Mouse (Mus musculus) left cerebral cortex, postnatal 14 days (tissue): Measurements from ENCODE around the gene Sarnp. TPM values are rescaled to one million over a fixed set of nuclear protein-coding genes. Genes with fewer than 3 reads are reported as not detected.

Source experiments
- DNase-seq, 2 experiments: peaks; one replicate each; pipeline ENCODE4 v3.0.0; 2021 to 2022; ENCODE audit warnings: low spot score in 2 of 2, mixed read lengths in 1 of 2
- intact Hi-C: fragments of 180-260 bp; cut with DNase I; formaldehyde crosslinking; loops from one replicate; pipeline ENCODE4 v1.15.1; 2025
- long read RNA-seq, 2 experiments: library from polyadenylated mRNA; stranded (forward); transcript quantifications; one replicate each; pipeline ENCODE4 v2.0.0; 2021
- total RNA-seq, 2 experiments: library from RNA; stranded (reverse); gene quantifications; 2 replicates each; pipeline ENCODE4 v1.2.3; 2021

Sarnp gene
- total RNA-seq, result 10 to 100 TPM; 38.9 to 41.7 TPM
- long read RNA-seq, experiment 1, transcript Sarnp-201 (11 exons, 918 nt), result major isoform, 35 of 97 reads
- long read RNA-seq, experiment 1, partial matches to known transcripts, result 1 of 97 reads
- long read RNA-seq, experiment 1, other reads (novel, unspliced or antisense), result 61 of 97 reads
- long read RNA-seq, experiment 2, transcript Sarnp-201 (11 exons, 918 nt), result major isoform, 23 of 78 reads
- long read RNA-seq, experiment 2, partial matches to known transcripts, result 39 of 78 reads
- long read RNA-seq, experiment 2, other reads (novel, unspliced or antisense), result 16 of 78 reads

- intact Hi-C loops, result no loop called here
- DNase-seq, result no peak
Observed at GRCm38 (mm10) chr10:128817033-128817432, at the start of gene Sarnp. Sarnp (plus strand) TSS chr10:128817333.

- intact Hi-C loops, result no loop called here
- DNase-seq, result no peak
Observed at GRCm38 (mm10) chr10:128772895-128773294, 44.2 kb upstream of the Sarnp start.

DNA sequence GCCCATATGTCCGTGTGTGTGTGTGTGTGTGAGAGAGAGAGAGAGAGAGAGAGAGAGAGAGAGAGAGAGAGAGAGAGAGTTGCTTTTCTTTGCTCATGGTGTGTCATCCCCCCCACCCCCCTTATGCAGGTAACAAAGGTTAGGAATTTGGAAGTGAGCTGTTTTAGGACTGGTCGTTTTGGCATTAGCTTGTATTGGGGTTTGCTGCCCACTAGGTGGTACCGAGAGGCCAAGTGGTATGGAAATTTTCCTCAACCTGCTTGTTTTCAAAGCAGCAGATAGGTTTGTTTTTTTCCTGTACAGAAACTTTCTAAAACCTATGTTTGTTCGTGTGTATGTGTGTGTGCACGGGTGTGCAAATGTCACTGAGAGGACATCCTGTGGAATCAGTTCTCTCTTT, 43.4 kb upstream of the Sarnp start:
- no peak for DNase-seq
- intact Hi-C loops, result no loop called here

DNA sequence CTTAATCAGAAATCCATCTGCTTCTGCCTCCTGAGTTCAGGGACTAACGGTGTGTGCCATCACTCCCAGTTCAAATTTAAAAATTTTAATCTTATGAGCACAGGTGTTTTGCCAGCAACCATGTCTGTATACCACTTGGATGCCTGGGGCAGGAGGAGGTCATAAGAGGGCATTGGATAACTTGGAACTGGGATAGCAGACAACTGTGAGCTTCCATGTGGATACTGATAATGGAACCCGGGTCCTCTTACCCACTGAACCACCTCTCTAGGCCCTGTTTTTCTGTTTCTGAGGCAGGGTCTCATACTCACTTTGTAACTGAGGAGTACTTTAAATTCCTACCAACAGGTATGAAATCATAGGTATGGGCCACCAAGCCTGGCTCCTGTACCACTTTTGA, 38.7 kb upstream of the Sarnp start:
- intact Hi-C loops, result no loop called here
- no peak for DNase-seq

DNA sequence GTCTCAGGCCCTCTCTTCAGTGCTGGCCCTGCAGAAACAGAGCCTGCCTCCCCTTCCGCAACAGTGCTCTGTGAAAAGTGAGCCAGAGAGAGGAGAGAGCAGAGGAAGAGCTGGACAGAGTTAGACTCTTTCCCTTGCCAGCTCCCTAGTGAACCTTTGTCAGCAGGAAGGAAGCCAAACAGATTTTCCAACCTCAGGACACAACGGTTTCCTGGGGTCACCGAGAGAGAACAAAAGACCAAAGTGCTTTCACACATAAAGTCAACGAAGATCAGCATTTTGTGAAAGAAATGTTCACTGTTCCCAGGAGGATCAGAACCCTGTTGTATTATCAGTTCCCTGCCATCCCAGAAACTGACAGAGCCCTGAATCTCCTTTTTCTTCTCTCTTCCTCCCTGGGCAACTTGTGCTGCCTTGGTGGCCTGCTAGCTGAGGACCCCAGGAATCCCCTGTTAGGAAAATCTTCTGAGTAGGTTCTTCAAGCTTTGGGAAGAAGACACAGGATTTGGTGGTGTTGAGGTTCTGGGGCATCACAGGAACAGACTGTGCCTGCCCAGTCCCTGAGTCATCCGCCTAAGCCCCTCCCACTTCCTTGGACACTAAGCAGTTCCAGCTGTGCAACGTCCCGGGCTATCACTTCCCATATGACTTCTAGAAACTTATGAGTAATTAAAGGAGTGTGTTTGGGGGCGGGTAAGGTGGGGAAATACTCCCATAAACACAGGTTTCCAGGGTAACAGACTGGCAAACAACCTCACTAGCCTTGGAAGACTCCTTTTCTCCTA, 37.9 kb upstream of the Sarnp start:
- intact Hi-C loops, result no loop called here
- DNase-seq, result peak in 1 of 2 experiments; percentile 17

GRCm38 (mm10) chr10:128780200-128780599, 36.9 kb upstream of the Sarnp start:
- DNase-seq, result no peak
- intact Hi-C loops, result no loop called here

GRCm38 (mm10) chr10:128790398-128791124, 26.6 kb upstream of the Sarnp start, which contains the start of gene Mmp19:
Mmp19 (plus strand) TSS chr10:128790910.
- intact Hi-C loops, result no loop called here
- DNase-seq, result no peak

DNA sequence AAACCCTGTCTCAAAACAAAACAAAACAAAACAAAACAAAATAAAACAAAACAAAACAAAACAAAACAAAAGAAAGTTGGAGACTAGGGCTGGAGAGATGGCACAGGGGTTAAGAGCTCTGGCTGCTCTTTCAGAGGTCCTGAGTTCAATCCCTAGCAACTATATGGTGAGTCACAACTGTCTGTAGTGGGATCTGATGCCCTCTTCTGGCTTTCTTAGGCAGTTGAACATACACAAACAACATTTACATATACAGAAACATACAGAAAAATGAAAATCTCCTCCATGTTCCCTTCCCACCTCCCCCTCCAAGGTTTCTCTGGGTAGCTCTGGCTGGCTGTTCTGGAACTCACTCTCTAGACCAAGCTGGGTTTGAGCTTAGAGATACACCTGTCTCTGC, 25.1 kb upstream of the Sarnp start:
- no peak for DNase-seq
- intact Hi-C loops, result no loop called here

GRCm38 (mm10) chr10:128793258-128793657, 23.9 kb upstream of the Sarnp start:
- intact Hi-C loops, result no loop called here
- DNase-seq, result no peak

DNA sequence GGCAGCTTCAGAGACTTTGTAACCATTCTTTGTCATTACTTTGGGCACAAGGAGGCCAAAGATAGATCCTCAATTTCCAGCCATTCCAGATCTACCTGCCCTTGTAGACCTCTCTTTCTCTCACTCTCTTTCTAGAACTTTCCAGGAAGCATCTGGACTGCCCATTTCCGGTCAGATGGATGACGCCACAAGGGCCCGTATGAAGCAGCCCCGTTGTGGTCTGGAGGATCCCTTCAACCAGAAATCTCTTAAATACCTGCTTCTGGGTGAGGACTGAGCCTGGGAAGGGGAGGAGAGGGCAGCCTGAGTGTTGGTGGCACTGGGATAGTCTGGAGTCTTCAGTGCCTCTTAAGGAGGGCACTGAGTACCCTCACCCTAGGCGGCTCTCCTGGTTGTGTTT, 22.7 kb upstream of the Sarnp start:
- DNase-seq, result no peak
- intact Hi-C loops, result no loop called here

- DNase-seq, result no peak
- intact Hi-C loops, result no loop called here
Observed at GRCm38 (mm10) chr10:128795581-128795980, 21.6 kb upstream of the Sarnp start.

- intact Hi-C loops, result no loop called here
- DNase-seq, result no peak
Observed at GRCm38 (mm10) chr10:128798676-128799075, 18.5 kb upstream of the Sarnp start.

DNA sequence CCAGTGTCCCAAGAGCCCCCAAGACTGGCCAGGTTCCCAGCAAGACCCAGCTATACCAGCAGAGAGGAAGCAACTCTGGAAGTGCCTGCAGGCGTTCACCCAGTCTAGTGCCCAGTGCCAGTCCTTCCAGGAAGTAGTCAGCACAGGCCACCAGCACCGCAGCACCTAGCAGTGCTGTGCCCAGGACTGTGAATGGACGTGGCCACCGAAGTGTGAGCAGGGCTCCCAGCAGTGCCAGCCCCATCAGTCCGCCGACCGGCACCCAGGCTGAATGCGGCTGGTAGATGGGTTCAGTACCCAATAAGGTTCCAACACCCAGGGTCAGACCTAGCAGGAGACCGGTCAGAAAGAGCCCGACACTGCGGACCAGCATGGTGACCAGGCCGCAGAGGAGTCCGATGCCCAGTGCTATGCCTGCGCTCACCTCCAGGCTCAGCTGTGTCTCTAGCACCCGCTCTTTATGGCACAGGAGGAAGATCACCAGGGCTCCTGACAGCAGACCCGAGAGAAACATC, 15.1 kb upstream of the Sarnp start:
- no peak for DNase-seq
- intact Hi-C loops, result no loop called here

DNA sequence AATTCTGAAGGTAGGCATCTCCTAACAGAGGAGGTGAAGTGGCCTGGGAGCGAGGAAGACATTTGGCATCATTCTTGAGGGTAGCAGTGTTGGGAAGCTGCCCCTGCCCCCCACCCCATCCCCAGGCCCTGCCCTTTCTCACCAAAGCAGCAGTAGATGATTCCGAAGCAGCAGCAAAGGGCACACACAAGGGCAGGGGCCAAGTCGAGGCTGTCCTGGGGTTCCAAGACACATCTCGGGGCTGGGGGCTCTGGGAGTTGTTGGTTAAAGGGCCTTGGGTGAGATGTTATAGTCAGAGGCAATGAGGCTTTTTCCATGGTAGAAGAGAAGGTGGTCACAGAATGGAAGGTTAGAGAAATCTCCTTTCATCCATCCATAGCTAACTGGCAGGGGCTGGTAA, 14.2 kb upstream of the Sarnp start:
- intact Hi-C loops, result no loop called here
- no peak for DNase-seq

- no peak for DNase-seq
- intact Hi-C loops, result no loop called here
Observed at GRCm38 (mm10) chr10:128803361-128803760, 13.8 kb upstream of the Sarnp start.

DNA sequence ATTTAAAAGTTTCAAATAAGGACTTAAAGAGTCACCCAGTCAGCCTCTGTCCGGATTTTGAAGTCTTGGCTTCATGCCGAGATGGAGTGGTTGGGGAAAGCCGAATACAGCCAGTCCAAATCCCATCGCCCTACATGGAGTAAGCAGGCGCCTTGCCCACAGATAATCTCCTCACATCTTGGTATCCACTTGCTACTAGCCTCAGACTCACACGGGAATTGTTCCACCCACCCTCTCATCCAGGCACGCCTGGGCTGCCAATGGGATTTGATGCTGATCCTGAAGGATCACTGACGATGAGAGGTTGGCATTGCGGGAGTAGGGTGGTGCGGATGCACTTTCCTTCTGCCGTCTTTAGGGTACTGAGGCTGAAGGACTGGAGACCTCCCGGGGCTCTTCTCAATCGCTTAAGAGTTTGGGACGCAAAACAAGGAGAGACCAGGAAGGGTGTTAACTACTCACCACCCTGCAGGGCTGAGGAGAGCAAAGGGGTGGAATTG, 13.3 kb upstream of the Sarnp start, which contains the start of gene Dnajc14:
Gene Dnajc14 (plus strand): TSS at position 292 of the 500 bp plus-strand sequence.
- DNase-seq, result peak; percentile 71 to 89
- intact Hi-C loops, result no loop called here

DNA sequence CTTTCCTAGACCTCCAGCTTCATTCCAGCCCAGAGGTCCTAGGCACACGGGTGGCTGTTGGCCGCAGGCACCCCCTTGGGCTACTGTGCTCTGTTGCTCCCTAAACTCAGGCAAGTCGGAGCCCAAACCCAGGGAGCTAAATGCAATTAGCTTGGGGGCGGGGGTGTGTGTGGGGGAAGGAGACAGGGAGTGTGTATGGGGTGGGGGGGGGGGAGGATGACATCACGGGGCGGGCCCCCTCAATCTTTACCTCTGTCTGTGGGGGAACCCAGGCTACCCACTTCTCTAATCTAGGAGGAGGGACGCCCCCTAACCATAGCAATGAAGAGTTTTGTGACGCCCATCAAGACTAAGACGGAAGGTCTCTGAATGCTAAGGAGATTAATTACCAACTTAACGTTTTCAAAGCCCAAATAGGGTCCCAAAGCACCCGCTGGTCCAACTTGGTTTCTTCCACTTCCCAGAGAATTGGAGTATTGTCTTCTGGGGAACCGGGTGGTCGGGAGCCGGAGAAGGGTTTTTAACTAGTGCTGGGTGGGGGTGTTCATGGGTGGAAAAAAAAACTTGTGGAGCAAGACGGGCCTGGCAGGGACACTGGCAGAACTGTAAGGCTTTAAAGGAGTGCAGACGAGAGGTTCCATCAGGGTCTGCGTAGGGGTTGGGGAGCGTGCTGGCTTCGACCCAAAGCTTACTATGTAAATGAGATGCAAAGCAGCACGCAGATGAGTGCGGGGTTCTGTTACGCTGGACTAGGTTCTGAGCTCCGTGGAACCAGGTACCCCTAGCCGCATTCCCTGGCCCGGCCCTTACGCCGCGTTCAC, 12.7 kb upstream of the Sarnp start, which contains the start of gene Tmem198b:
Gene Tmem198b (minus strand): TSS at position 100 of the 821 bp plus-strand sequence.
- DNase-seq, result peak; percentile 69 to 80
- intact Hi-C loops, result loop anchor here (1.0 kb wide), 1 partner anchor 56 kb away; no protein-coding TSS in a partner anchor

- peak; percentile 94 to 95 for DNase-seq
- intact Hi-C loops, result loop anchor here (1.0 kb wide), 1 partner anchor 57 kb away; no protein-coding TSS in a partner anchor
Observed at GRCm38 (mm10) chr10:128805092-128806000, 11.8 kb upstream of the Sarnp start.
